19 mouse cellular contexts compared by ENCODE assay signal in genomic region chr6:6455566-6455965, GRCm38 (mm10).
"Had no signal": no experiment of that assay in that cellular context is flagged by ENCODE, and none has a peak within 500 bp of the region (broad histone marks: within the 10 kb centered on the region; RNA-seq: fewer than 3 reads in every experiment).

No protein-coding gene starts in this region.

- ATAC-seq: lung, postnatal 0 days; midbrain, embryonic 15.5 days had no signal

- DNase-seq: lung, adult 18-20 months; lung, postnatal 4 days; retina, postnatal 1 day; right cerebral cortex, adult 18-20 months; right cerebral cortex, postnatal 25 days; right cerebral cortex, postnatal 4 days; spleen, adult 18-20 months; thymus, adult 18-20 months; thymus, postnatal 14 days; thymus, postnatal 36 days had no signal

- H3K27ac ChIP-seq: liver, embryonic 14.5 days; lung, embryonic 15.5 days; midbrain, embryonic 10.5 days; midbrain, embryonic 12.5 days; midbrain, embryonic 15.5 days; neural tube, embryonic 13.5 days; neural tube, embryonic 15.5 days had no signal

- H3K27me3 ChIP-seq: lung, embryonic 15.5 days; midbrain, embryonic 12.5 days; midbrain, embryonic 15.5 days; neural tube, embryonic 15.5 days had no signal

- H3K4me2 ChIP-seq: lung, embryonic 15.5 days; midbrain, embryonic 12.5 days; midbrain, embryonic 15.5 days; neural tube, embryonic 13.5 days; neural tube, embryonic 15.5 days had no signal

- H3K36me3 ChIP-seq: lung, embryonic 15.5 days; midbrain, embryonic 10.5 days; midbrain, embryonic 12.5 days; midbrain, embryonic 15.5 days; neural tube, embryonic 13.5 days; neural tube, embryonic 15.5 days had no signal

- H3K4me1 ChIP-seq: lung, embryonic 15.5 days had no signal

- H3K4me3 ChIP-seq: lung, embryonic 15.5 days; midbrain, embryonic 10.5 days; midbrain, embryonic 12.5 days; midbrain, embryonic 15.5 days; myocyte; neural tube, embryonic 13.5 days; neural tube, embryonic 15.5 days had no signal

- H3K9ac ChIP-seq: liver, embryonic 14.5 days; lung, embryonic 15.5 days; midbrain, embryonic 12.5 days; midbrain, embryonic 15.5 days; neural tube, embryonic 13.5 days; neural tube, embryonic 15.5 days had no signal

- H3K9me3 ChIP-seq: lung, embryonic 15.5 days; midbrain, embryonic 10.5 days; midbrain, embryonic 12.5 days; midbrain, embryonic 15.5 days; neural tube, embryonic 13.5 days; neural tube, embryonic 15.5 days had no signal
